Mouse (Mus musculus) heart, embryonic 14.5 days (tissue): ENCODE measurements around the gene Galnt3. TPM values are rescaled to one million over a fixed set of nuclear protein-coding genes. Genes with fewer than 3 reads are reported as not detected.

ENCODE experiments used
- ATAC-seq: fragments of 200-750 bp; cut with Nextera tagmentation; 2 replicates; pipeline ENCODE4 v1.8.0; 2017; ENCODE audit warnings: low read depth, moderate TSS enrichment; ENCODE audit not compliant: insufficient number of reproducible peaks, insufficient read depth, low FRiP score
- H3K27ac ChIP-seq, 2 experiments: fragments of 200-500 bp in 1 of 2; fragments of 300-500 bp in 1 of 2; sonication (generic) in 1 of 2; replicated peaks in 1 of 2; 2 replicates each; pipeline ENCODE4 v1.5.1; 2012 to 2014; ENCODE audit warnings: low read depth in 2 of 2, low read length in 2 of 2, control low read depth in 1 of 2, mild to moderate bottlenecking in 1 of 2, mixed read lengths in 1 of 2; ENCODE audit not compliant: control insufficient read depth in 1 of 2, insufficient read depth in 1 of 2
- H3K27me3 ChIP-seq: fragments of 300-500 bp; sonication (generic); 2 replicates; pipeline ENCODE4 v1.6.1; 2014; ENCODE audit warnings: mild to moderate bottlenecking, low read length, control low read depth; ENCODE audit not compliant: control insufficient read depth, insufficient read depth
- H3K36me3 ChIP-seq: fragments of 300-500 bp; sonication (generic); 2 replicates; pipeline ENCODE4 v1.6.1; 2014; ENCODE audit warnings: mild to moderate bottlenecking, control low read depth, low read length, mixed read lengths; ENCODE audit not compliant: control insufficient read depth, insufficient read depth
- H3K4me1 ChIP-seq, 2 experiments: fragments of 200-500 bp in 1 of 2; fragments of 300-500 bp in 1 of 2; sonication (generic) in 1 of 2; 2 replicates each; pipeline ENCODE4 v1.6.1; 2012 to 2014; ENCODE audit warnings: low read length in 2 of 2, control low read depth in 1 of 2, mixed read lengths in 1 of 2; ENCODE audit not compliant: control insufficient read depth in 2 of 2, insufficient read depth in 2 of 2
- H3K4me2 ChIP-seq: fragments of 300-500 bp; sonication (generic); 2 replicates; pipeline ENCODE4 v1.6.1; 2014; ENCODE audit warnings: mild to moderate bottlenecking, low read length
- H3K4me3 ChIP-seq, 2 experiments: fragments of 200-500 bp in 1 of 2; fragments of 300-500 bp in 1 of 2; sonication (generic) in 1 of 2; 2 replicates each; pipeline ENCODE4 v1.5.1; 2012 to 2014; ENCODE audit warnings: low read length in 2 of 2, mild to moderate bottlenecking in 2 of 2, control low read depth in 1 of 2, low read depth in 1 of 2, moderate library complexity in 1 of 2; ENCODE audit not compliant: control insufficient read depth in 1 of 2, insufficient read depth in 1 of 2
- H3K9ac ChIP-seq: fragments of 300-500 bp; sonication (generic); 2 replicates; pipeline ENCODE4 v1.6.1; 2014; ENCODE audit warnings: mild to moderate bottlenecking, low read length
- H3K9me3 ChIP-seq: fragments of 300-500 bp; sonication (generic); 2 replicates; pipeline ENCODE4 v1.6.1; 2016; ENCODE audit warnings: low read length, control low read depth; ENCODE audit not compliant: control insufficient read depth
- WGBS: fragments of 180-500 bp; shearing (Covaris S2); extraction: QIAGEN DNeasy Blood & Tissue Kit; methylation state at CpG from one replicate; pipeline ENCODE4 v1.1.7; 2014; 5-methylcytosine and 5-hydroxymethylcytosine counted together
- polyA plus RNA-seq: library from polyadenylated mRNA; unstranded; fragments of >200 nt; fragmentation: Nextera tagmentation; extraction: Ambion mirVana; gene quantifications from 2 replicates; pipeline ENCODE4 v1.2.1, GENCODE M21; 2014

Galnt3 gene
- polyA plus RNA-seq = 0.45 TPM in 1 of 2 replicates, not detected in the other

- ATAC-seq = no peak
- H3K9ac ChIP-seq = peak within 1 kb of the TSS; percentile 35
- H3K27ac ChIP-seq = no peak within 1 kb of the TSS
- H3K4me1 ChIP-seq = peaks cover 0 to 4% of the 10 kb centered on the region in 2 experiments; a peak in 2 of 4 replicates
- H3K9me3 ChIP-seq = no peaks in the 10 kb centered on the region
- no peaks in the 10 kb centered on the region for H3K36me3 ChIP-seq
- H3K4me2 ChIP-seq = peak within 1 kb of the TSS; percentile 100
- WGBS = under 1% methylated on average over 66 of the region's 74 CpGs
- H3K4me3 ChIP-seq = peak within 1 kb of the TSS; percentile 51 to 68
- peaks cover 43% of the 10 kb centered on the region for H3K27me3 ChIP-seq
These were observed at the start of gene Galnt3 for GRCm38 (mm10) chr2:66124591-66125271. TSS of gene Galnt3 (minus strand) at chr2:66124994.

DNA sequence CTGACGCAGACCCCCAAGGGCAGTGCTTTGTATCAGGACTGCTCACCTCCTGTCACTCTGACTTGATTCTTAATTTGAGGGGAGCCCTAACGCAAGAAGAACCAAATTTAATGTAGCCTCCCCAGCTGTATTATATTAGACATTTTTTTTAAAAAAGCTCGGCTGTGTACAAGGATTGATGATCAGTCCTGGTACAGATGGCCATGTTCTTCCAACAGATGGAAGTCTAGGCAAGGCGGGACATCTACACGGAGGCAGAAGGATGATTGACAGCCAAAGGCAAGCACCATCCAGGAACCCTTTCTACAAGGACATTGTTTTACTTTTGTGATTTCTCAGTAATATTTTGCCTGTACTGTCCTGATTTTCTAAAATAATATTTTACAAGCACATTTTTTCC, 48.3 kb upstream of the Galnt3 start:
- H3K4me3 ChIP-seq = no peak overlapping the region
- no peak for ATAC-seq
- H3K27me3 ChIP-seq = no peaks in the 10 kb centered on the region
- no peaks in the 10 kb centered on the region for H3K36me3 ChIP-seq
- H3K4me1 ChIP-seq = no peaks in the 10 kb centered on the region
- no peak overlapping the region for H3K27ac ChIP-seq
- no peak overlapping the region for H3K4me2 ChIP-seq
- H3K9me3 ChIP-seq = no peaks in the 10 kb centered on the region
- H3K9ac ChIP-seq = no peak overlapping the region
- WGBS = 80% methylated on average over 5 of the region's 5 CpGs

DNA sequence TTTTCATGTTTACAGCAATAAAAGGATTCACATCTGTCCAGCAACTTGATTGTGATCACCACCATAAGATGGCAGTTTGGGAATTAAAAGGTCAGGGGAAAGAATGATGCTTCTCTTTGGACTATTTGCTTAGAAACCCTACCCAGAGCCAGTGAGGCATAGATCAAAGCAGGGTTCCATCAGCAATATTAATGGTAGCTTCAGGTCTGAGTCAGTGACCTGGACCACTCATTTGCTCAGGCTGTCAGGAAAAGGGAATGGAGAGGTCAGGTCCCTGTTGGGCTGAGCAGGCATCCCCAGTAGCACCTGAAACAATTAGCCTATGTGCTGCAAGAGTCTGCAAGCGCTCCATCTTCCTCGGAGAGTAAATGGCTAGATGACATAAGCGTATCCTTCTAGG, 46.8 kb upstream of the Galnt3 start:
- Histone ChIP-seq H3K4me3 (no peak overlapping the region), H3K27me3 (no peaks in the 10 kb centered on the region), H3K36me3 (no peaks in the 10 kb centered on the region), H3K9ac (no peak overlapping the region), H3K9me3 (no peaks in the 10 kb centered on the region), H3K4me1 (no peaks in the 10 kb centered on the region), H3K27ac (no peak overlapping the region), H3K4me2 (no peak overlapping the region)
- 95% methylated on average over 3 of the region's 3 CpGs for WGBS
- no peak for ATAC-seq

DNA sequence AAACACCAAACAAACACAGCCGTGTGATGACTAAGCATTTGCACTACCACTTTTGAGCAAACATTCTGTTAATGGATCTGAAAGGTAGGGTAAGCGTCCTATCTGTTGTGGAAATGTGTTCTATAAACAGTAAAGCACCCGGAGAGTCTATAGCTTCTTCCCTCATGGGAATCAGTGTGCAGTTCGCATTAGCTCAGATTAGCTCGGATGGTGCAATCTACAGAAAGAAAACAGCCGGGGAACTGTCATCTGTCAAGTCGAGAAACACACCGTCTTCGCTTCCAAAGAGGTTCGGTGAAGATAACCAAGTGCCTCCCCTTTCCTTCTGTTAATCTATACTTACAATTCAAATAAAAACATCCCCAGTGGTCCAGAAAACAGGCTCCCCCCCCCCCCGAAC, 45.9 kb upstream of the Galnt3 start:
- no peaks in the 10 kb centered on the region for H3K36me3 ChIP-seq
- no peaks in the 10 kb centered on the region for H3K27me3 ChIP-seq
- no peaks in the 10 kb centered on the region for H3K4me1 ChIP-seq
- H3K27ac ChIP-seq = no peak overlapping the region
- WGBS = 16% methylated on average over 11 of the region's 11 CpGs
- H3K9ac ChIP-seq = no peak overlapping the region
- no peaks in the 10 kb centered on the region for H3K9me3 ChIP-seq
- no peak overlapping the region for H3K4me3 ChIP-seq
- H3K4me2 ChIP-seq = no peak overlapping the region
- ATAC-seq = no peak

DNA sequence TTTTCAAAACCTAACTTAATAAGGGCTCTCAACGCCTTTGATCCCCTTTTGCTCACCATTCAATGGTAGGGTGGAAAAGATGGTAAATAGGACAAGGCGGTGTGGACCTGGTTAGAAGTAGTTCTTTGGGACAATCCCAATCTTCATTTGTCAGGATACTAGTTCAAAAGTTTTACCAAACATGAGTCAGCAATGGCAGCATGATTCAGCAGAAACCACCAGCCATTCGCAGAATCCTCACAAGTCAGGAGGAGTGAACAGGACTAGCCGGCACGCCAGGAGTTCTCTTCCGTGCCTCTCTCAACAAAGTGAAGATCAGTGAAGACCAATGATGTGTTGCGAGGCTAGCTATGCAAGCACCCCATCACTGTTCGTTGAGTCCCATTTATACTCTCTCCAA, 40.2 kb upstream of the Galnt3 start:
- Histone ChIP-seq H3K27me3 (no peaks in the 10 kb centered on the region), H3K4me2 (no peak overlapping the region), H3K9me3 (no peaks in the 10 kb centered on the region), H3K9ac (no peak overlapping the region), H3K27ac (no peak overlapping the region), H3K4me1 (no peaks in the 10 kb centered on the region), H3K36me3 (no peaks in the 10 kb centered on the region), H3K4me3 (no peak overlapping the region)
- 85% methylated on average over 8 of the region's 8 CpGs for WGBS
- ATAC-seq = no peak

- Histone ChIP-seq H3K27ac (no peak overlapping the region), H3K4me3 (no peak overlapping the region), H3K9ac (no peak overlapping the region), H3K4me2 (no peak overlapping the region), H3K4me1 (no peaks in the 10 kb centered on the region), H3K36me3 (no peaks in the 10 kb centered on the region), H3K9me3 (no peaks in the 10 kb centered on the region), H3K27me3 (no peaks in the 10 kb centered on the region)
- WGBS = 62% methylated on average over 7 of the region's 7 CpGs
- ATAC-seq = no peak
These were observed 33.5 kb upstream of the Galnt3 start for GRCm38 (mm10) chr2:66158140-66158915.

GRCm38 (mm10) chr2:66151436-66151835, 26.6 kb upstream of the Galnt3 start:
- Histone ChIP-seq H3K27me3 (no peaks in the 10 kb centered on the region), H3K4me1 (no peaks in the 10 kb centered on the region), H3K27ac (no peak overlapping the region), H3K9me3 (no peaks in the 10 kb centered on the region), H3K36me3 (no peaks in the 10 kb centered on the region), H3K9ac (no peak overlapping the region), H3K4me3 (no peak overlapping the region), H3K4me2 (no peak overlapping the region)
- ATAC-seq = no peak
- WGBS = 66% methylated on average over 2 of the region's 2 CpGs
